Mouse (Mus musculus) kidney, postnatal 14 days (tissue): ENCODE data around the gene Fbxo39.
A peak's percentile ranks its signal among the peaks of the same experiment; 100 is the strongest.

Experiments used
- DNase-seq: peaks from one replicate; pipeline ENCODE4 v3.0.0; 2022; ENCODE audit warnings: mixed read lengths

Gene Fbxo39

DNA sequence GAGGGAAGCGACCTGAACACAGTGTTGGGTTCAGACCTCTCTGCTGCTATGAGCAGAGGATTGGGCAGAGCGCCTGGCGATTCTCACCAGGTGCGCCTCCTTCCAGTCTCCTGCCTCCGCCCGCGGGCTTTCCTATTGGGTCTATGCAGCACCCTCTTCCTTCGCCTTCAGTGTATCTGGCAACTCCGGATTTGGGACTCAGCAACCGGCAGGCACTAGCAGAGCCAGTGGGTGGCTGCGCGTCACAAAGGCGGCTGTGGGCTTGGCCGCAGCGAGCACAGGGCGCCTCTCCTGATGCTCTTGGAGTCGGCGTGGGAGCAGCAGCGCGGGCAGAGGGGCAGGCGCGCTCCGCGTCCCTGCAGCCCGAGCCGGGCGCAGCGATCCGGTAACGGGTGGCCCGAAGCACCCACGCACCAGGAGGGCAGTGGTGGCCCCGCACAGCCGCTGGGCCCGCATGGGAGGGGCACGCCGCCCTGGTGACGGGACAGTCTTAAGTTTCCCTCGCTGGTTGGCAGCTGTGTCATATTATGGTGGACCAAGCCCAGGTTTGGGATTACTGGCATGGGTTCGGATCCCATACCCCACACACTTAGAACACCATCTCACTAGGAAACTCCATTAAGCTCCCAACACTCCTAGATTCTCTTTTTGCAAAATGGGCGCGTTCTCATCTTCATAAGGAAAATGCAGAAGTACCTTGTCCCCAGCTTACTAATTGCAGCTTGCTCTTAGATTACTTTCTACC is at the start of gene Fbxo39:
Gene Fbxo39, plus strand, starts transcription at position 294 of the 745 bp plus-strand sequence.
- no peak for DNase-seq

- no peak for DNase-seq
These were observed 48.8 kb upstream of the Fbxo39 start for GRCm38 (mm10) chr11:72265483-72265882.

DNA sequence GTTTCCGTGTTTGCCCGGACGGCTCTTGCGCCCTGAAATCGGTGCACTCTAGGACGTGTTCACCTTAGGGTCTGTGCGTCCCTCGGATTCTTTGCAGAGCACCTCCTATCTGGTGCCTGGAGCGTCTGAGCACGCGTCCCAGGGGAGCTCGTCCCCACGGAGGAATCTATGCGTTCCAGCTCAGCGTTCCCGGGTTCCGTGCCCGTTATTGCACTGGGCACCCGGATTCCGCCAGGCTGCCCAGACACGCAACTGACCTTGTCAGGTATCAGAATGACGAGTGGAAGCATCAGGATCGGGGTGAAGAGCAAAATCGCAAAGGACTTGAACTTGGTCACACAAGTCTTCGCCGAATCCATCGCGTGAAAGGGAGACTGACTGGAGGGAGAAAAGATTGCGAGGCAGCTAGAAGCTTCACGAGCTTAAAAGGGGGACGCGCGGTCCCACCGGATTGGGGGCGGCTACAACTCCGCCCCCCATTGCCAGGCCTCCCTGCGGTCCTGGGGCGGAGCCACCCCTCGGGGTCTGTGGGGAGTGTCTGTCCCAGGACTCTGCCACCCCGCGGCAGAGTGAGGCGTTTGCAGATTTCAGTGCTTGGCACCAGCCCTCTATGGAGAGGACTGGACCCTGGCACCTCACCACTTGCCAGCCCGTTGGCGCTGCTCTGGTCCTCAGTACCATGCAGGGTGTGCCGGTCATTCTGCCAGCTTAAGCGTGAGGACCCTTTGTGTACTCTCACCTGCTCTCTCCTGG is 47.9 kb upstream of the Fbxo39 start:
- peak; percentile 65 for DNase-seq

DNA sequence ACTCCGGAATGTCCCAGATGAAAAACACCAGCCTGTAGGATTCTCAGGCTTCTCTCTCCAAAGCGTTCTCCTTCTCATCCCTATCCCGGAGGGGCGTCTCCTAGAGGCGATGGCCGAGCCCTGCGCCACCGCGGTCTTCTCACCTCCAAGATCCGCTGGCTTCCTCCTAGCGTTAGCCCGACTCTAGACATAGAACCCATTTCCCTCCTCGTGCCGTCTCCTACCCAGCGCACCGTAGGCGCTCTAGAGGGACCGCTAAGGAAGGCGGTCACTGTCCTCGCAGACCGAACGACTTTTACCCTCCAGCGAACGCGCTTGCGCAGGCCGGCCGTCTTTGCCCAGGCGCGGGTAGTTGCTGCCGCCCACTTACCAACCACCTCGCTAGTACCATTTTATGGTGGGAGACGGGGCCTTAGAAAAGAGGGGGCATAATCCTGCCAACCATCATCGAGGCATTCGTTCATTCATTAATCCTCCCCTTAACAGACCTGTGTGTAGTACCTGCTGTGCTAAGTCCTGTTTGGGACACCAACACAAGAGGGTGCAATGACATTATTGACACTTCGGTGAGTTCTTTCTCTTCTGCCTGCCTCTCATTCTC is 47.2 kb upstream of the Fbxo39 start, which contains the start of gene Slc13a5:
Gene Slc13a5, minus strand, starts transcription at position 263 of the 601 bp plus-strand sequence.
- peak; percentile 14 for DNase-seq

DNA sequence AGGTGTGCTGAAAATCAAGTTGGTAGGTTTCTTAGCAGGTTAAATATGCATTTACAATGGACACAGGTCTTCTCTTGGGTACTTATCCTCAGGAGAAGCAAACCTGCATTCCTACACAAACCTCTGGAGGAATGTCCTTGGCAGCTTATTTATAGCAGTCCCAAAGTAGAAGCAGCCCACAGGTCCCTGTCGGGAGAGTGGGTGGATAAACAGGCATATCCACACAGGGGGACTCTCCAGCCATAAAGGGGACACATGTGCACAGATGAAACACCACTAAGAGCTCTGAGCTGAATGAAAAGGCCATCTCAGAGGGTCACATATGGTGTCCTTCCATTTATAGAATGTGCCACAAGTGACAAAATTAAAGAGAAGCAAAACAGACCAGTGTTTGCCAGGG is 42.5 kb upstream of the Fbxo39 start:
- DNase-seq: no peak

DNA sequence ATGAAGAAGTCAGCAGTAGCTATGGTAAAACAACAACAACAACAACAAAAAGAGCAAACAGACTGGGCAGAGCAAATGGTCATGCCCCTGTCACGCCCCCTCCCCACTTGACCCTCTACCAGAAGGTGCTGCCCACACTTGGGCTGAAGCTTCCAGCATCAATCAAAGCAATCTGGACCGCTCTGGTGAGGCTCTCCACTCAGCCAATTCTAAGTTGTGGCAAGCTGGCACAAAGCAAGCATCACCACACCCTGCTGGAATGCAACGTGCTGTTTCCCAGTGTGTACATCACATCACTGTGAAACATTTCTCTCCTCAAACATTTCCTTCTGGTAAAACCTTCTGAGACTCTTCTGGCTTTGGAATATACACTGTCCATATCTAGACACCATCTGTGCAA is 40.9 kb upstream of the Fbxo39 start:
- DNase-seq: no peak

DNA sequence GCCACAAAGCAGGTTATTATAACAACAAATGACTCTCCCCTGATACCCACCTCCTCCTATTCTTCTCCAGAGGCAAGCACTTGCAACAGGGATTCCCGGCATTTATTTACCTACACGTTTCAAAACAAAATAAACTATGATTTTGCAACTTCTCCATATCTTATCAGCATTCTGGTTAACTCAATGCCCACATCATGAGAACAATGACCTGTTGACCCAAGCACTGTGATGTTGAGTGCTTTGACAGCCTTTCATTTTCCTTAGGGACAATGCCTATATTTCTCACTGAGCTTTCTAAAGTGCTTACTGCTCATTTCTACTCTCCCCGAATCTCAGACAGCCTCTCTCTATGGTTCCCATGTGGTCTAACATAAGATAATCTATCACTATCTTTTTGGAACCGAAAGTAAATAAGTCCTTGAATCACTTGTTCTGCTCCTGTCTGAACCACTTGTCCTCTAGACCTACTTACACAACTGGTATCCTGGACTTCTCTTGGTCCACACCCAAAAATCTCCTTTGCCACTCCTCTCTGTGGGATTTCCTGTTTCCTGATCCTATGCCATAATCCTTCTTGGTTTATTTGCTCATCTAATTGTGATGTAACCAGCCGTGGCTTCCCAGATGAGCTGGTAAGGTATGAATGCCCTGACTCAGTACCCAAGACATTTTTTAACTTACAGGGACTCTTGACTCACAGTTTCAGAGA is 32.9 kb upstream of the Fbxo39 start:
- no peak for DNase-seq

- DNase-seq: no peak
These were observed 32.3 kb upstream of the Fbxo39 start for GRCm38 (mm10) chr11:72281852-72282400.

DNA sequence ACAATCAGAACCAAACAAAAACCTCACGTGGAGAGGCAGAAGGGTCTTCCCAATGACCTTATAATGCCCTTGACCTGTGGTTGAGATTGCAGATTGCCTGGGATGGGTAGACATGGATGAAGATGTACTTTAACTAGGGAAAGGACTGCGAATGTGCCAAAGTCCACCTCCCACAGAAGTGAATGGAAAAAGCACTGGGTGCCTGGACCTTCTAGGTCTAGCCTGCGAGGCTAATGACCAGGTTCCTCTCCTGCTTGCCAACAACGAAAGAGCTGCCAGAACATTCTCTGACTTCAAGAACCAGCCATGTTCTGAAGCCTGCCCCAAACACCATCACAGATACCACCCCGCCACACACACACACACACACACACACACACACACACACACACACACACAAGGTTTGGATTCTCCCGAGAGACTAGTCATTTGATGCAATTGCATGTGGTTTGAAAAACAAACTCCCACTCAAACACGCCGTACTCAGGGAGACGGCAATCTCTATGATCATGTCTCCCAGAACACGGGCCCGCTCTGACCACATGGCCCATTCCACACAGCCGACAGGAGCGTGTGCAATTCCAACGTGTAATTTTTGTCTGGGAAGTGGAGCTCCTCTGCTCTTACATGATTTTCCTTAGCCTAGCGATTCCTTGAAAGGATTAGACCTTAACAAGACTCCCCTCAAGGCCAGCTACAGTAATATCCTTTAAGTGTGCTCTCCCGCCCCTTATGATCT is 30.6 kb upstream of the Fbxo39 start:
- no peak for DNase-seq

- no peak for DNase-seq
These were observed 29.6 kb upstream of the Fbxo39 start for GRCm38 (mm10) chr11:72284532-72285182.

DNA sequence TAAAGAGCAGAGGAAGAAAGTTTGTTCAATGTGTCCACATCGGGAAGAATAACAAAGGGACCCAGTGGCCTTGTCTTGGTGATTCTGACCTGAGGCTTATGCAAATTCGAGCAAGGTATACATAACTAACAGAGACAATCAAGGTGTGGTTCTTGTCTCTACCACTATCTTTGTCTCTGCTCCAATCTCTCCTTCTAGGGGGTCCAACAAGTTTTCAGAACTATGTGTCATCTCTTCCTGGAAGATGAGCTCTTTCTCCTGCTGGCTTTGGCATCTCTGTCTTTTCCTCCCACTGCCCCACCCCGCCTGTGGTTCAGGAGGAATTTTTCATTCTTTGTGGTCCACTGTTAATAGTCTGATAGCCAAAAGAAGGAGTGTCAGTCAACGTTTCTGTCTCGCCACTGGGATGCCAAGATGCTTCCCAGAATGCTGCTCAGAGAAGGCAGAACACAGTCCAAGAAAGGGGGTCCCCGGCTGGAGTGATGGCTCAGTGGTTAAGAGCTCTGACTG is 28.2 kb upstream of the Fbxo39 start:
- DNase-seq: no peak

- DNase-seq: no peak
These were observed 27.6 kb upstream of the Fbxo39 start for GRCm38 (mm10) chr11:72286651-72287050.

- DNase-seq: no peak
These were observed 27.1 kb upstream of the Fbxo39 start for GRCm38 (mm10) chr11:72287126-72287525.

DNA sequence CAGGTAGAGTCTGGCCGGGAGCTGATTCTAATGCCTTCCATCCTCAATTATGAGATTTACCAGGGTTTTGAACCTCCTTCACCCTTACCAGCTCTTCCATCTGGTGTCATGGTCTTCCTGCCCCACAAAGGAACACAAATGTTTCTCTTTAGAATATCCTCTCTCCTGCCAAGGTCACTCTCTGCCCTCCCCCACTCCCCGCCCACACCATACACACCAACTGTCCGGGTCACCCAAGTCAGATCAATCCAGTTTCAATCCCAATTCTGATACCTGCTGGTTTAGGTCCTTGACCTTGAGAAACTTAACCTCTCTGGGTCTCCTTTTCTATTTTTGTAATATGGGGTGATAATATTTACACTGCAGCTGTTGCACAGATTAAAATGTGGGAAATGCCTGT is 26.7 kb upstream of the Fbxo39 start:
- DNase-seq: no peak

GRCm38 (mm10) chr11:72293116-72293515 is 21.1 kb upstream of the Fbxo39 start:
- no peak for DNase-seq

- peak; percentile 76 for DNase-seq
These were observed 12.9 kb upstream of the Fbxo39 start, which contains the start of gene Xaf1 for GRCm38 (mm10) chr11:72301334-72301733. Gene Xaf1 (plus strand): TSS chr11:72301629.

- DNase-seq: peak; percentile 58
These were observed 12.0 kb upstream of the Fbxo39 start for GRCm38 (mm10) chr11:72302230-72302629.

DNA sequence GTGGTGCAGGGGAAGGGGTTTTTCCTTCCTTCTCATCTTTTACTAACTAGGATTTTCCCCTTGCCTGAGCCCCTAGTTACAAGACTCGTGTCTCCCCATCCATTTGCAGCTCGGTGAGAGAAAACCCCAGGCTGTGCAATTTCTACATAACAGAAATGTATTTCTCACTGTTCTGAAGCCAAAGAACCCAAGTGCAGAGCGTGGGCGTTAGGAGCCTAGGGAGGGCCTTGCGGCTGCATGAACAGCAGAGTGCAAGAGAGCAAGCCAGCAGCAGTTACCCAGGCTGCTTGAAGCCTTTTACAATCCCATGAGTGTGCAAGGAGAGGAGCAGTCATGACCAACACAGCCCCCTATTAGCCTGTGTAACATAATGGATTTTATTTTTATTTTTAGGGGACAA is 6.8 kb upstream of the Fbxo39 start:
- no peak for DNase-seq

DNA sequence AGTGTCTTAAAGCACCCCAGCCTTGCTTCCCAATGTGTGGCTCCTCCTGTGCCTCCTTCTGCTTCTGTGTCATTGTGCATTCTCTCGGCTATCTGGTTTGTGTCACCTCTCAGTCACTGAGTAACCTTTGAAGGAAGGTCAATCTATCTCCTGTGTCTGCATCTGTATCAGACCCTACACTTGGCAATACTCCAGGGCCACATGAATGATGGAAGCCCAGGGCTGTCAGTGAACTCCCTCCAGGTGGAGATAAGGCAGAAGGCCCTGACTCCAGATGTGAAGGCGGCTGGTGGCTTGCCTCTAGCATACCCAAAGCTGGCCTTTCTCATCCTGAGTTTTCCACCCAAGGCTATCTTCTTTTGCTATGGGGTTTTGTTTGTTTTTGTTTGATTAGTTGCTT is 5.3 kb upstream of the Fbxo39 start:
- no peak for DNase-seq

DNA sequence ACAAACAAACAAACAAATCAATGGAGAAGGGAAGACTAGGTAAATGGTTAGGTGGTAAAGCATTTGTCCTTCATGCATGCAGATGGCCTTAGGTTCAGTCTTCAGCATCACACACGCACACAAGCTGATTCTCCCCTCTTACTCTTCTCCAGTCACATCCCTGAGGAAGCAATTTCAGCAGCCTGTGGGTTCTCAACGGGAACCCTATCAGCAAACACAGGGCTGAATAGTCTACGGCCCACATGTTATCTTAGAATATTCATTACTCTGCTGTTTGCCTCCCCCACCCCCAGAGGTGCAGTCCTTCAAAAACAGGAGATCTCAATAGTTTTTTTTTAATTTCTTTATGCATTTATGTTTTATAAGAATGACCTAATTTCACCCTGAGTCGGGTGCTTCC is 3.8 kb upstream of the Fbxo39 start:
- no peak for DNase-seq

DNA sequence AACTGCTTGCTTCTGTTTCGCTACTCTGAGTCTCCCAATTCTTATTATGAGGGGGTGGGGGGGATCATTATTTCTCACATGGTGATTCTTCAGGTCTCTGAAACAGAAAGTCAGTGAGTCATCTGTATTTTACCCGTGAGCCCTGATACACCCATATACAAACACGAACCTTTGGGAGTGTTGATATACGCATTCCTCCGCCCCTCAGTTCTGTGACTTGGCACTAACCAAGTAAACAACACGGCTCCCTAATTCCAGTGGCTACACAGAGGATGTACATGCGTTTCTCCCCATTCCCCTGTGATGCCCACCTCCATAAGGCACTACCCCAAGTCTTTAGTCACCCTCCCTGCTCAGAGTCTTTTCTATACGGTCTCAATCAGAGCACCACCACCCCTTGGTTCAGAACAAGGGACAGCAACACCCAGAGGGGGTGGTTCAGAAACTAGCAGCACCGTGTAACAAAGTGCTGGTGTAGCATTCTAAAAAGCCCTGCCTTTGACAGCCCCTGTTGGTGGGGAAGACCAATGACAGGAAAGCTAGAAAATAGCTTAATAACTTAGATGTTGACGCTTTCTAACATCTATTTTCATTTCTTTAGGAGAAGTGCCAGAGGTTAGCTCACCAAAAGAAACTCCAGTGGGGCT is 2.8 kb upstream of the Fbxo39 start:
- no peak for DNase-seq
